Mouse (Mus musculus): Measurements from ENCODE around the gene Naglu.

DNA sequence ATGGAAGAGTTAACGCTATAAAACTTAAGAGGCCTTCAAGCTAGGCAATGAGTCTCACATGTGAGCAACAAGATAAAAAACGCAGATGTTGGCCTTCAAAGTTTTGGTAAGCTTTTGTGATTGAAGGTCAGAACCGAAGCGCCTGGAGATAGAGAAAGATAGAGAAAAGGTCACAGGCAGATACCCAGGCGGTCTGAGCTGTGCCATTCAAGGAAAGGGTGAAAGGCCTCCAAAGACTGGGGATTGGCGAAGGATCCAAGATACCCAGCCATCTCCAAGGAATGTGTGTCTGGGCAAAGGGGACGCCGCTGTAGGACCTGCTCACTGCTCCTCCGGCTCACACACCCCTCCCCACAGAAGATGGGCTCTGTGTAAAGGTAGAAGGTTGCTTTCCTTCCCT, 4.8 kb upstream of the Naglu start:
- TF ChIP-seq BHLHE40 (IDR thresholded peaks at IDR 0.05; ENCODE audit: low read depth, low read length) (no peak), POLR2A (IDR thresholded peaks at IDR 0.05; ENCODE audit: low read depth, low read length) (no peak), POLR2AphosphoS2 (IDR thresholded peaks at IDR 0.05; ENCODE audit: low read depth, low read length) (no peak), EP300 (IDR thresholded peaks at IDR 0.05; ENCODE audit: low read length) (no peak), MYC (IDR thresholded peaks at IDR 0.05; ENCODE audit: low read depth, low read length) (no peak), ZNF384 (IDR thresholded peaks at IDR 0.05; ENCODE audit: low read depth, low read length) (no peak), MAX (IDR thresholded peaks at IDR 0.05; ENCODE audit: low read length) (no peak), CTCF (conservative IDR thresholded peaks at IDR 0.05 in 1 of 2, IDR thresholded peaks at IDR 0.05 in 1 of 2; ENCODE audit: low read depth in 2 of 2, low read length in 2 of 2) (no peak), CHD2 (IDR thresholded peaks at IDR 0.05; ENCODE audit: low read length) (no peak), USF1 (IDR thresholded peaks at IDR 0.05; ENCODE audit: low read depth, low read length) (no peak), ZC3H11A (IDR thresholded peaks at IDR 0.05; ENCODE audit: low read depth, low read length) (no peak), JUND (conservative IDR thresholded peaks at IDR 0.05; ENCODE audit: low read depth, low read length) (no peak), PAX5 (IDR thresholded peaks at IDR 0.05; ENCODE audit: low read length) (no peak), MXI1 (IDR thresholded peaks at IDR 0.05; ENCODE audit: low read depth, low read length) (no peak)
